Mouse (Mus musculus): ENCODE results near the gene Rasl11a. TPM values are rescaled to one million over a fixed set of nuclear protein-coding genes. Genes with fewer than 3 reads are reported as not detected.

The Rasl11a gene
- total and polyA plus RNA-seq, 3 experiments = 0.25 to 0.42 TPM; not detected in 1

- no peaks in the 10 kb centered on the region for H3K36me3 ChIP-seq (replicated peaks in 1 of 2; ENCODE audit: control insufficient read depth in 1 of 2, insufficient read depth in 1 of 2, low read length in 1 of 2)
- no peak overlapping the region for H3K27ac ChIP-seq (ENCODE audit: insufficient read depth, low read depth)
- no peaks in the 10 kb centered on the region for H3K27me3 ChIP-seq (replicated peaks)
- TF ChIP-seq EP300 (IDR thresholded peaks at IDR 0.05; ENCODE audit: low read length) (no peak), CHD2 (IDR thresholded peaks at IDR 0.05; ENCODE audit: low read length) (no peak), JUND (conservative IDR thresholded peaks at IDR 0.05; ENCODE audit: low read depth, low read length) (no peak), GABPA (IDR thresholded peaks at IDR 0.05; ENCODE audit: insufficient replicate concordance, low read depth, low read length) (no peak), TBP (conservative IDR thresholded peaks at IDR 0.05; ENCODE audit: low read depth, low read length) (no peak), RAD21 (IDR thresholded peaks at IDR 0.05; ENCODE audit: low read depth, low read length) (no peak), NRF1 (IDR thresholded peaks at IDR 0.05; ENCODE audit: low read depth, low read length) (no peak), ZKSCAN1 (IDR thresholded peaks at IDR 0.05; ENCODE audit: borderline replicate concordance, low read depth, low read length) (no peak), ZMIZ1 (IDR thresholded peaks at IDR 0.05; ENCODE audit: low read depth, low read length) (no peak), ZNF384 (IDR thresholded peaks at IDR 0.05; ENCODE audit: low read depth, low read length) (no peak), POLR2A (IDR thresholded peaks at IDR 0.05; ENCODE audit: low read depth, low read length) (no peak), USF1 (IDR thresholded peaks at IDR 0.05; ENCODE audit: low read depth, low read length) (no peak), ZC3H11A (IDR thresholded peaks at IDR 0.05; ENCODE audit: low read depth, low read length) (no peak), NELFE (IDR thresholded peaks at IDR 0.05; ENCODE audit: low read depth, low read length) (no peak), KAT2A (IDR thresholded peaks at IDR 0.05; ENCODE audit: insufficient replicate concordance, low read length) (no peak), ETS1 (conservative IDR thresholded peaks at IDR 0.05; ENCODE audit: low read depth, low read length) (no peak), MYC (IDR thresholded peaks at IDR 0.05; ENCODE audit: low read depth, low read length) (no peak)
- H3K9ac ChIP-seq (ENCODE audit: insufficient read depth, low read depth) = no peak overlapping the region
- H3K4me1 ChIP-seq (ENCODE audit: control insufficient read depth in 1 of 2, insufficient read depth in 2 of 2) = peaks cover 0 to 6% of the 10 kb centered on the region in 2 experiments; a peak in 1 of 4 replicates
- H3K4me2 ChIP-seq (ENCODE audit: insufficient read depth, low read depth, poor library complexity, severe bottlenecking) = no peak overlapping the region
- H3K9me3 ChIP-seq (replicated peaks; ENCODE audit: low read length) = peaks cover 2% of the 10 kb centered on the region
- dilution Hi-C loops (cut with MboI; ENCODE audit: extremely low pct_ligation_motif_present, extremely low pct_unique_long_range_greater_than_20kb, low sequenced_read_pairs) = no loop called here
- no peaks in the 10 kb centered on the region for H3K79me2 ChIP-seq (replicated peaks; ENCODE audit: control insufficient read depth, extremely low read depth, insufficient read depth, poor library complexity, severe bottlenecking)
- no peak for DNase-seq (ENCODE audit: extremely low read depth)
- H3K4me3 ChIP-seq (replicated peaks in 1 of 3; ENCODE audit: low read depth in 2 of 3, low read length in 2 of 3, poor library complexity in 1 of 3) = no peak overlapping the region
- in situ Hi-C loops (cut with MboI; ENCODE audit: low pct_ligation_motif_present, low pct_unique_long_range_greater_than_20kb, low sequenced_read_pairs) = no loop called here
Observed at GRCm38 (mm10) chr5:146818906-146819623, 25.8 kb upstream of the Rasl11a start.

GRCm38 (mm10) chr5:146823005-146823404 is 21.9 kb upstream of the Rasl11a start:
- no peak overlapping the region for H3K4me3 ChIP-seq (replicated peaks in 1 of 3; ENCODE audit: low read depth in 2 of 3, low read length in 2 of 3, poor library complexity in 1 of 3)
- in situ Hi-C loops (cut with MboI; ENCODE audit: low pct_ligation_motif_present, low pct_unique_long_range_greater_than_20kb, low sequenced_read_pairs) = no loop called here
- H3K9ac ChIP-seq (ENCODE audit: insufficient read depth, low read depth) = no peak overlapping the region
- H3K27ac ChIP-seq (ENCODE audit: insufficient read depth, low read depth) = no peak overlapping the region
- H3K36me3 ChIP-seq (replicated peaks in 1 of 2; ENCODE audit: control insufficient read depth in 1 of 2, insufficient read depth in 1 of 2, low read length in 1 of 2) = no peaks in the 10 kb centered on the region
- H3K79me2 ChIP-seq (replicated peaks; ENCODE audit: control insufficient read depth, extremely low read depth, insufficient read depth, poor library complexity, severe bottlenecking) = no peaks in the 10 kb centered on the region
- TF ChIP-seq MXI1 (IDR thresholded peaks at IDR 0.05; ENCODE audit: low read depth, low read length) = no peak
- no peak for TF ChIP-seq HCFC1 (IDR thresholded peaks at IDR 0.05; ENCODE audit: low read depth, low read length)
- TF ChIP-seq ETS1 (conservative IDR thresholded peaks at IDR 0.05; ENCODE audit: low read depth, low read length) = no peak
- TF ChIP-seq CHD1 (IDR thresholded peaks at IDR 0.05; ENCODE audit: low read depth, low read length) = no peak
- TF ChIP-seq TBP (conservative IDR thresholded peaks at IDR 0.05; ENCODE audit: low read depth, low read length) = no peak
- TF ChIP-seq BHLHE40 (IDR thresholded peaks at IDR 0.05; ENCODE audit: low read depth, low read length) = no peak
- no peak for TF ChIP-seq TCF12 (IDR thresholded peaks at IDR 0.05; ENCODE audit: low read depth, low read length)
- TF ChIP-seq POLR2A (IDR thresholded peaks at IDR 0.05; ENCODE audit: low read depth, low read length) = no peak
- no peak for TF ChIP-seq MEF2A (IDR thresholded peaks at IDR 0.05; ENCODE audit: borderline replicate concordance, low read depth, low read length)
- TF ChIP-seq USF1 (IDR thresholded peaks at IDR 0.05; ENCODE audit: low read depth, low read length) = no peak
- no peak for TF ChIP-seq CHD2 (IDR thresholded peaks at IDR 0.05; ENCODE audit: low read length)
- TF ChIP-seq CTCF (conservative IDR thresholded peaks at IDR 0.05 in 1 of 2, IDR thresholded peaks at IDR 0.05 in 1 of 2; ENCODE audit: low read depth in 2 of 2, low read length in 2 of 2) = no peak
- no peak for TF ChIP-seq POLR2AphosphoS2 (IDR thresholded peaks at IDR 0.05; ENCODE audit: low read depth, low read length)
- no peak for TF ChIP-seq GABPA (IDR thresholded peaks at IDR 0.05; ENCODE audit: insufficient replicate concordance, low read depth, low read length)
- dilution Hi-C loops (cut with MboI; ENCODE audit: extremely low pct_ligation_motif_present, extremely low pct_unique_long_range_greater_than_20kb, low sequenced_read_pairs) = no loop called here
- no peak for DNase-seq (ENCODE audit: extremely low read depth)
- H3K4me2 ChIP-seq (ENCODE audit: insufficient read depth, low read depth, poor library complexity, severe bottlenecking) = no peak overlapping the region
- H3K27me3 ChIP-seq (replicated peaks) = no peaks in the 10 kb centered on the region
- H3K4me1 ChIP-seq (ENCODE audit: control insufficient read depth in 1 of 2, insufficient read depth in 2 of 2) = peaks cover 0 to 13% of the 10 kb centered on the region in 2 experiments; a peak in 1 of 4 replicates
- H3K9me3 ChIP-seq (replicated peaks; ENCODE audit: low read length) = no peaks in the 10 kb centered on the region

Measured in CH12.LX (cell line).